Mouse (Mus musculus) brain, embryonic 14.5 days (tissue): Measurements from ENCODE around the gene Grin3a.

Experiments used
- CTCF ChIP-seq: fragments of 200-500 bp; IDR thresholded peaks from 2 replicates; pipeline ENCODE4 v1.5.1; 2012; ENCODE audit warnings: inconsistent platforms, mild to moderate bottlenecking, moderate library complexity, borderline replicate concordance; ENCODE audit not compliant: insufficient read depth, insufficient read length; ENCODE audit errors: extremely low read depth
- POLR2A ChIP-seq: fragments of 200-500 bp; IDR thresholded peaks from 2 replicates; pipeline ENCODE4 v1.6.1; 2012; ENCODE audit warnings: mild to moderate bottlenecking, inconsistent platforms, borderline replicate concordance; ENCODE audit not compliant: poor library complexity, insufficient read depth, insufficient read length, severe bottlenecking; ENCODE audit errors: extremely low read depth

DNA sequence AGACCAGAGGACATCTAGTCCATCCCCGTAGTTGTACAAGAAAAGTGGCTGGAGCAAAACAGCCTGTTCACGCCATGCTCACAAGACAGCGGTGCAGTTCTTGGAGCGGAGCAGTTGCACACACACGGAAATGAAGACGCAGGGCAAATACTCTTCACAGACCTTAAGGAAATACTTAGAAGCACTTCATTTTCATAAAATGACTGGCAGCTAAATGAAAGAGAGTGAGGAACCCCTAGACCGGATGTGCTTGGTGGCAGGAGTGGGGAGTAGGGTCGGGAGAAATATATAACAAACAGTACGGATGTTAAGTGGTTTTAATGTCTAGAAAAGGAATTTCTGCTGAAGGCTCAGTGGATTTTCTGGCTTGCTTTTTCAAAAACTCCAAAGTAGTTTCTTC is 183.9 kb downstream of the Grin3a start:
- TF ChIP-seq POLR2A = no peak
- no peak for TF ChIP-seq CTCF
